Mouse (Mus musculus) kidney, adult 8-10 months (tissue): ENCODE results near the gene Sema7a.

Experiments
- DNase-seq, 2 experiments: peaks; one replicate each; pipeline ENCODE4 v3.0.0; 2022

The Sema7a gene

DNA sequence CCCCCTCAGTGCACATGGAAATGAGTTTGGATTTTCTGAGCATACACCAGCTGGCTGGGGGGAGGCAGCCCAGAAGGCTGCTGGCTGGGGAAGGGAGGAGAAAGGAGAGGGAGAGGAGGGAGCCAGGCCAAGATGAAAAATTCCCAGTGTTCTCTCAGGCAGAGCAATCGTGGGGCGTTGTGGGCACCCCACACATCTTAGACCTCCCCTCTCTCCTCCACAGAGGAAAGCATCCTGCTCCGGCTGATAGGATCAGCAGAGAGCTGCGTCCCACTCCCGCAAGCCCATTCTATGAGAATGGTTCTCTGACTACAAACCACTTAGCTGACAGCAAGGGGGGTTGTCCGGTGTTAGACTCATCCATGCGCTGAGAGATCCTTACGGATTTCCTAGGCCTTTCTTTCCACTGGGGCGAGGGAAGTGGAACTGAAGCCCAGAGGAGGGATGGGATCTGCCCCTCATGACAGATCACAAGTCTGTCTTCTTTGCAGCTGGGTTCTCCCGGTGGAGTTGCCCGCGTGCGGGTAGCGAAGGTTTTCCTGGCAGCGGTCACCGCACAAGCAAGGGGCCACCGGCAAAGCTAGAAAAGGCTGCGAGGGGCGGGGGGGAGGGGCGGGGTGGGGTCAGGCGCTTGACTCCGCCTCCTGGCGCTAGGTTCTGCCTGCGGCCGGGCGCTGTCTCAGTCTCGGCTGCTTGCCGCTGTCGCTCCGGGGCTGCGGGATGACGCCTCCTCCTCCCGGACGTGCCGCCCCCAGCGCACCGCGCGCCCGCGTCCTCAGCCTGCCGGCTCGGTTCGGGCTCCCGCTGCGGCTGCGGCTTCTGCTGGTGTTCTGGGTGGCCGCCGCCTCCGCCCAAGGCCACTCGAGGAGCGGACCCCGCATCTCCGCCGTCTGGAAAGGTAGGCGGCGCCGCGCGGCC is at the start of gene Sema7a:
Gene Sema7a, plus strand, starts transcription at position 682 of the 918 bp plus-strand sequence.
- DNase-seq, result peak; percentile 38 to 55

DNA sequence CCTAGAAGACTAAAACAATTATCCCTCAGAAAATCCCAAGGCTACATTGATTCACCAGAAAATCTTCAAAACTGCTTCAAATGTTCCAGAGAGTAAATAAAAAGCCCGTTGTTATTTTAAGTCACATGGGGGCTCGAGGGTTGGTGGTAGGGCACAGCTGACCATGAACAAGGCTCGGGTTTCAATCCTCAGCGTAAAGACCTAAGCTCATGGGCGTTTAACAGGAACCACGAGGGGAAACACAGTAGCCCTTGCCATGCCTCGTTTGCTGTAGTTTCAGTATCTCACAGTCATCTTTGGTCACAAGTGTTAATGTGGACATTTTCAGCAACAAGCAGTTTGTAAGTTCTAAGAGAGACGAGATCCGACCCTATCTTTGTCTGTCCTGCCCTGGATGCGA is 39.4 kb upstream of the Sema7a start:
- no peak for DNase-seq

DNA sequence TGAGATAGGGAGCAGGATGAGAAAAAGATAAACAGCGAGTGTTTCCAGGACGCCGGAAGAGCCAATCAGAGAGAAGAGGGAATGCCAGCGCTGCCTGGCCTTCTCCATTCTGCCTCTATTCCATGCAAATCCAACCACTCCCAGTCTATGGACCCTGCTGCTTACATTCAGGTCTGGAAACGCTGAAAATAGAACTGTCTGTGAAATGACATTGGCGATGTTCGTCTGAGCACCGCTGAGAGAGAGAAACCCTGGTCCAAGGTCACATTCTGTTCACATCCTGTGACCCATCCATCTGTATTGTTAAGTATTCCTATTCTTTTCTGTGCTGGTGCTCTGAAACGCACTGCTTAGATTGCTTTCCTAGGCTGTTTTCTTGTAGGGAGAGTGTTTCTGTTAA is 38.7 kb upstream of the Sema7a start:
- no peak for DNase-seq

DNA sequence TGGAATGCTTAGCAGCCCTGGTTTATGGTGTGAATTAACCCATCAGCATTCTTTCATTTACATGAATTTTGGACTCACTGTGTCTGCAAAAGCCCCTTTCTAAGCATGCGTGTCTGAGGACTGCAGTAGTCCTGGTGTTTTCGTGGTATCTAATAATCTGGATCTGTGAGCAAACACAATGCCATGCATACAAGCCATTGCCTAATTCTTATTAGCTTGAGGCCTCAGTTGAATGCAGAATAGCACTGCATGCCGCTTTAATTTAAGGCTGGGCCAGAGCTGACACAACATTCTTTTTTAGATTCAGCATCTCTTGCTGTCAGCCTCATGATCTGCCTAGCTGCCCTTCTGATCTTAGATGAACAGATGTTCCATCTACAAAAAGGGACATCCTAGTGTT is 38.3 kb upstream of the Sema7a start:
- no peak for DNase-seq

DNA sequence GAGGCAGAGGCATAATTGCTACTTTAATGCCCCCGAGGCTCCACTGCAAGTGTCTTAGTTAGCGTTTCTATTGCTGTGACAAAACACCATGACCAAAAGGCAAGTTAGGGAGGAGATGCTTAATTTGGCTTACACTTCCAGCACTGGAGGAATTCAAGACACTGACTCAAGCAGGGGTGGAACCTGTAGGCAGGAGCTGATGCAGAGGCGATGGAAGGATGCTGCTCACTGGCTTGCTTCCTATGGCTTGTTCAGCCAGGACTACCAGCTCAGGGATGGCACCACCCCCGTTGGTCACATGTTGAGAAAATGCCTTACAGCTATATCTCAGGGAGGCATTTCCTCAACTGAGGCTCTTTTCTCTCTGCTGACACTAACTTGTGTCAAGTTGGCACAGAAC is 37.8 kb upstream of the Sema7a start:
- DNase-seq, result no peak

DNA sequence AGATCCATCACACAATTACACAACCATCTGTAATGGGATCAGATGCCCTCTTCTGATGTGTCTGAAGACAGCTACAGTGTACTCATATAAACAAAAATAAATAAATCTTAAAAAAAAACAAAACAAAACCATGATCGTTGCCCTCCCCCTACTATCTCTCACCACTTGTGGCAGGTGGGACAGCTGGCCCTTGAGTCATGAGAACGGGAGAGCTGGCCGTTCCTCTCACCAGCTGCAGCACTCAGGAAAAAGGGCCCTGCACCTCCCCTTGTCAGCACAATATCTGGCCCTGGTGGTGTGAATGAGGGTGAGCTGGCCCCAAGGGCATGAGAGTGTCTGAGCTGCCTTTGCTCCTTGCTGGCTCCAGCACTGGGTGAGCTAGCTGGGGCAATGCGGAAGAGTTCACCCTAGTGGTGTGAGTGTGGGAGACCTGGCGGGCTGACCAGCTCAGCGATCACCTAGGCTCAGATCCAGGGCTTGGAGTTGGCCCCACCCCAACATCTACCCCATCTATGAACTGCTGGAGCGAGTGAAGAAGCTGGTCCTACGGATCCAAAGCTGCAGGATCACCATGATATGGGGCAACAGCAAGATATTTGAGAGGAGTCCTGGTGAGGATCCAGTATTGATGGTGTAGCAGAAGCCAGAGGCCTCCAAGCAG is 36.2 kb upstream of the Sema7a start:
- DNase-seq, result no peak

DNA sequence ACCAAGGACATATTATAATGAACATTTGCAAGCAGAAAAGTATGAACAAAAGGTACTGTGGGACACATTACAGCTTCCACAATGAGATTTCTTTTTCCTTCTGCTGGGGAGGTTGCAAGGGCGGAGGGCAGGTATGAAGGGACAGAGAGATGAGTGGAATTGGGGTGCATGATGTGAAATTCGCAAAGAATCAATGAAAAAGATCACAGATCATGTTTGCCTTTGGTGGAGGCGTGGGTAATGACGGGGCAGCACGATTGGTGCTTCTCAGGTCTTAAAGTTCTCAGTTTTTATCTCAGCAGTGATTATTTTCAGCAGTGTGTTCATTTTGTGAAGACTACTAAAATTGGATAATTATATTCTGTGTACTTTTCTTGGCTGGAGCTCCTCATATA is 35.7 kb upstream of the Sema7a start:
- no peak for DNase-seq

DNA sequence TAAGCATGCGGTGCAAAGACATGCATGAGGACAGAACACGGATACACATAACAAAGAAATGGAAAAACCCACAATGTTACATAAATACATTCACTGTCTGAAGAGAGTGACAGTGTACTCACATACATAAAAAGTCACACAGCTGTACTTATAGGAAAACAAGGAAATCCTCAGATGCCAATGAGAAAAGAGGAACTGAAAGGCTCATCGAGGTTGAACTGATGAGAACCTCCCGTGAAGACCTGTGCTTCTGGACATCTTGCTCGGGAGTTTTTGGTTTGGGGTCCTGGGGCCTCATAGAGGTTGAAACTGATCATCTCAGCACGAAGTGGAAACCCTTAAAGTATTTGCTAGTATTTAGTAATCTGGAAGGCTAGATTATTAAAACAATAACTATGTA is 32.7 kb upstream of the Sema7a start:
- DNase-seq, result no peak

DNA sequence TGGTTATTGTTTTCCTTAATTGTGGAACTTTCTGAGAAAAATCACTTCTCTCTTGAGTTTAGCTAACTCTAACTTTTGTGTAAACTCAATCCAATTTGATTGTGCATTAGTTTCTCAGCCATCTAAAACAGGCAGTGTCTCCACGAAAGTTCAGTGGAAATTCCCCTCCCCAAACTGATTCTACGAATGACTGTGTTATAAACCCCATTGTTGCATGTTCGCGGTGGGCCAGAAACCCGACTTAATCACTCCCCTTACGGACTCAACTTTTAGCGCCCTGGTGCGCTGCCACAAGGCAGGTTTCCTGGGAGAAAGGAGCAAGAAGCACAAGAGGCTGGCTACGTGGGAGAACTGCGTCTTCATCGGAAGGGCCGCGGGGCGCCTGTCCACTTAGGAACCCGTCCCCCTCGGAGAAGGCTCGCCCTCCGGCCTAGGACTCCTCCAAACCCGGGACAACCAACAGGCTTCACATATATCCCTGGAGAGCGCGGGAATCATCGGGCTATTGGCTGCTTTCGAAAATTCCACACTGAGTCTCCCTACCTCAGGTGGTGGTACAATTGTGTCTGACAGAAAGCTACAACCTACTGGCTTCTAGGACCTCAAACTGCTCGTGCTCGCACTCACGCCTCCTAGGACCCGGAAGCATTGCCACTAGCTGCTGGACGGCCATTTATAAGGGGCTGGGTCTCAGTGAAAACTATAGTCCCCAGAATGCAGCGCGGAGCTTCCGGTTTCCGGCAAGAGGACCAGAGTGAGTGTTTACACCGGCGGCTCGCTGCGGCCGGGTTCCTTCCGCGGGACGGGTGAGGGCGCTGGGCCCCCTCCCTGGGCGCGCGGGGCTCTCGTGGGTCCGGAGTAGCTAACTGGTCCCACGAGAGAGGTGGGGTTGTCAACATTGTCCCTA is 29.4 kb upstream of the Sema7a start, which contains the start of gene Ubl7:
Gene Ubl7, plus strand, starts transcription at position 726 of the 907 bp plus-strand sequence.
- DNase-seq, result peak; percentile 93 to 94

DNA sequence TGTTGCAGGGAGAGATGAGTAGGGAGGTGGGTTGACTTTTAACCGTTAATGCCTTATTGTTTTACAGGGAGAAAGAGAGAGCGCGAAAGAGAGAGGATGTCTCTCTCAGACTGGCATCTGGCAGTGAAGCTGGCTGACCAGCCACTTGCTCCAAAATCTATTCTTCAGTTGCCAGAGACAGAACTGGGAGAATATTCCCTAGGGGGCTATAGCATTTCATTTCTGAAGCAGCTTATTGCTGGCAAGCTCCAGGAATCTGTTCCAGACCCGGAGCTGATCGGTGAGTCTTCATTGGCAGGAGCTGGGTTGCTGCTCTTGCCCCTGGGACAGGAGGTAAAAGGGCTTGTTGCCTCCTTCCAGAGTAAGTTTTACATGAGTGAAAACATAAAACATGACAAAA is 27.3 kb upstream of the Sema7a start:
- no peak for DNase-seq

DNA sequence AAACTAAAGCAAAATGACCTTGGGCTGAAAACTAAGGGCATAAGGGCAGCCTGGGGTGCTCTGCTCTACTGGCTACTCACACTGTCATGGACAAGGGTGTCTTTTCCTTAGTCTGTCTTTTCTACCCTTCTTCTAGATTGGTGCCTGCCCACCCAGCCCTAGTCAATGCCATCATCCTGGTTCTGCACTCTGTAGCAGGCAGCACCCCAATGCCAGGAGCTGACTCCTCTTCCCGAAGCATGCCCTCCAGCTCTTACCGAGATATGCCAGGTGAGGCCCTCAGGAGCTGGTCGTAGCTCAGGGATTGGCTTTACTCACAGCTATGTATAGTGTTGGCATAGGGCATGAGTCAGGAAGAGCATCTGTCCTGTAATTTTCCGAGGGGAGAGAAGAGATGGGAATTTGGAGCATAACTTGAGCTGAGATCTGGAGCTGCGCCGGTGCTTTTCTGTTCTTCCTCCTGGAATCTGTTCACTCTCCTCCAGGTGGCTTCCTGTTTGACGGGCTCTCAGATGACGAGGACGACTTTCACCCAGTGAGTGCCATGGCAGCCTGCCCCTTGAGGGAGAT is 18.3 kb upstream of the Sema7a start:
- no peak for DNase-seq

DNA sequence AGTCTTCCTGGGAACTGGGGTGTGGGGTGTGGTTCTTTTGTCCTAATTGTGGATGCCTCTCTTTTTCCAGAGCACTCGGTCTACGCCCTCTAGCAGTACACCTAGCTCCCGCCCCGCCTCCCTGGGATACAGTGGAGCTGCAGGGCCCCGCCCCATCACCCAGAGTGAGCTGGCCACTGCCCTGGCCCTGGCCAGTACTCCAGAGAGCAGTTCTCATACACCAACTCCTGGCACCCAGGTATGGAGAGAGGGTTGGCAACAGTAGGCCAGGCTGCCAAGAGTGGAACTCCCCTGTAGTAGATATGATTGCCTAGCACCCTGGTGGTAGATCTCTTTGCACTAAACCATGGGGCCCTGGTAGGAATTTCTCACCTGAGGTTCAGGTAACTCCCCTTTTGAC is 17.5 kb upstream of the Sema7a start:
- no peak for DNase-seq

DNA sequence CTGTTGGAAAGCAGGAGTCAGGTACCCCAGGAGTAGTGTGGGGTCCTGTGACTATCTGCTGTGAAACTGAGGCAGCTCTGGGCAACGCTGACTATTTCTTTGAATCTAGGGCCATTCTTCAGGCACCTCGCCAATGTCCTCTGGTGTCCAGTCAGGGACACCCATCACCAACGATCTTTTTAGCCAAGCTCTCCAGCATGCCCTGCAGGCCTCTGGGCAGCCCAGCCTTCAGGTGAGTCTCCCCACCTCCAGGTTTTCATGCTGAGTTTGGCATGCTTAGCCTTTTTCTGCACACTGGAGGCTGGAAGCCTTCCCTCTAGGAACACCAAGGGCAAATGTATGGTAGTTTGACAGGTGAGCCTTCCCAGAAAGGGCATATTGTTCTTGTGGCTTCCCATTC is 16.9 kb upstream of the Sema7a start:
- no peak for DNase-seq

DNA sequence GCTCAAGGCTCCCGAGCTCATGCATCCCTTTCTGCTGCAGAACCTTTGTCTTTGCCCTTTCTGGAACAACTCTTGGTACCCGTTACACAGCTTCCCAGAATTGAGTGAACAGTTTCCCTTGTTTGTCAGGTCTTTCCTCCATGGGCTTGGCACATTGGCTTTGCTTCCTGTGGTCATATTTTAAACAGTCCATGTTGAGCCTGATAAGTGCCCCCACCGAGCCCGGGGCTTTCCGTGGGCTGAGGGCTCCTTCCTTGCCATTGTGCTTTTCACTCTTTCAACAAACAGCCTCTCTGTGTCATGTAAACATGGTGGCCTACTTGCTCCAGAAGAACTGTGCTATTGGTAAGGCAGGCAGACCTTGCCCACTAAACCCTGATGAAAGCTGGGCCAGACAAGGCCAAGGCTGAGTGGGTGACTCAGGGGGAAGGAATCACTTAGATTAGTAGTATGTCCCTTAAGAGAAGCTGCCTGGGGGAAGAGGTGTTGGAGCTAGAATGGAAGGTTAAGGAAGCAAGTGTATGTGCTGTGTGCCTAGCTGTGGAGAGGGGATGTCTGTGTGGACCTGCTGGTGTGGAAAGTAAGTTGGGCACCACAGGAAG is 8.6 kb upstream of the Sema7a start:
- no peak for DNase-seq

DNA sequence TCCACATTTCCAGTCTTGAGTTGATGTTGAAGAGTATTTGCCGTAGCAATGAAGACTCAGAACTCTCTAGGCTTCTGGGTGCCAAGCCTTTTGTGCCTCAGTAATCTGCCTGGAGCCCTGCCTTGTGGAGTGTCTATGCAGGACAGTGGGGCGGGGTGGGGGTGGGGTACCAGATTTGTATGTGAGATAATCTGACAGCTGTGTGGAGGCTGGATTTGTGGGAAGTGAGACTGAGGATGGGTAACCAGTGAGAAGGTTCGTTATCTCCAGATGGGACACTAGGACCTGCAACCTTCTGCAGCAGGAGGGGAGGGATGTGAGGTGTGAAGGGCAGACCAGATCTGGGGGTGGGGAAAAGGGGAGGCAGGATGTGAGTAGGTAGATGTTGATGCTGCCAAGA is 7.7 kb upstream of the Sema7a start:
- no peak for DNase-seq

DNA sequence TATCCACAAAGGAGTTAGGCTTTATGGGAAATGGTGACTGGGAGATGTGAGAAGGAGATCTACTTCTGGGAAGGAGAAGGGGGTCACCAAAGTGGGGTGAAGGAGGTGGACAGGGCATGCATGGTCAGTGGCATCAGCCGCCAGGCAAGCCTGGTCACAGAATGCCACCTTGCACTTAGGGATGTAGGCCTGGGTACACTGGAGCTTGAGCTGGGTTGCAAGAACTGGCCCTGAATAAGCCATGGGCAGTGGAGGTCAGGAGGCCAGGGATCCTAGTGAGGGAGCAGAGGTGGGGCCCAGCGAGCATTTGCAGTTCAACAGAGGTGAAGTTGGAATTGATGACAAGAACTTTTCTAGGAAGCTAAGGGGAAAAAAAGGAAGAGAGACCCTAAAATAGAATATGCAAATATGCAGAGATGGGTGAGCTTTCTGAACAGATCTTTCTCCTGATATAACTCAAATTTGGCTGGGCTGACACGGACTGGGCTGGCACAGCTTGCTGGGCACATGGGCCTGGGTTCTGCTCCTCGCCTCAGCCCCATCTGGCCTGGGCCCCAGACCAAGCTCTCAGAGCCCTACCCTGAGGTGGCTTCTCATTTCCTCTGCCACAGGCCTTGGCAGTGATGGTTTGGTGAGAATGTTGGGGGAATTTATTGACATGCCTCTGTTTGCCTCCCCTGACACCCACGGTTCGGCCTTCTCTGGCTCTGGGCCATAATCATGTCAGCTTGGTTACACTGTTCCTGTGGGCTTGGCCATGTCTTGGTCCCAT is 6.9 kb upstream of the Sema7a start:
- DNase-seq, result no peak

DNA sequence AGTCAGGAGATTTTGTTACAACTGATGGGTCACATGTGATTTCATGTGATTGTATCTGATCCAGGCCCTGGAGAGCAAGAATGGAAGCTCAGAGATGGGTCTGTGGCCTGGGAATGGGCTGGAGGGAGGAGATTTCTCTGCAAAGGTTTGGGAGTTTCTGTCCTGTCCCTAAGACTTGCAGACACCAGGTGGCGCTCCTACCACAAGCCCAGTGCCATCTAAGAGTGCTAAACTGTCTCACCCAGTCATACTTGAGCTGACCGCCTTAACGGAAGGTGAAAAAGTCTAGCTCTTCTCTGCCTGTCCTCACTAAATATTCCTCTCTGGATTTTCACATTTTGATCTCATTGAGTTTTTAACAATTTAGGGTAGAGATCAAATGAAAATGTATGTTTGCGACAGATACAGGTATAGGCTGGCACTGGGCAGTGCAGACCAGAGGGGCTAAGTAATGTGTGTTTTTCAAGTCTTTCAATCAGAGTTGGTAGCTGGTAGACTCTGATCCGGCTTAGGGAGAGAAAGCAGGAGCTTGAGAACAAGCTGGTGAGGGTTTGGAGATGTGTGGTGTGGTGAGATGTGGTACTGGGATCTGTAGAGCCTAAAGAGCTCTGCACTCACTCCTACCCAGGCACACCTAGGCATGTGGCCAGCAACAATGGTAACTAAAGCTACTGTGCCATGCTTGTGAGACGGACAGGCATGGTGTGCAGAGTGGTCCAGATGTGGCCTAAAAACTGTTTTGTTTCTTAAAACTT is 4.1 kb upstream of the Sema7a start:
- peak; percentile 72 to 88 for DNase-seq

DNA sequence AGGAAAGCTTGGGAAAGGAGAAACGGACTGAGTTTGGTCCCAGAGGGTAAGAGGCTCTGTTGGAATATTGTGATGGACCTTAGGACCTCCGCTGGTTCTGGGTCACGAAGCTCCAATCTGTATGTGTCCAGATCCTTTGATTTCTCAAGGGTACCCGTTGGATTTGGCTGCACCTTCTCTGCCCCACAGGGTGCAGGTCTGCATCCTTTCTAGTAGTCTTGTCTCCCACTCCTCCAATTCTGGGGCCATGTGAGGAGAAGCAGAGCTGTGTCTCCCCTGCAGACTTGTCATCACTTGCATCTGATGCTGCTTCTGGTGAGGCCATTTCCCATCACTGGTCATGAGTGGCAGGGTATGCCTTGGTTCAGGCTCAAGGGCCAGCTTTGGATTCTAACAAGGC is 2.7 kb upstream of the Sema7a start:
- no peak for DNase-seq

DNA sequence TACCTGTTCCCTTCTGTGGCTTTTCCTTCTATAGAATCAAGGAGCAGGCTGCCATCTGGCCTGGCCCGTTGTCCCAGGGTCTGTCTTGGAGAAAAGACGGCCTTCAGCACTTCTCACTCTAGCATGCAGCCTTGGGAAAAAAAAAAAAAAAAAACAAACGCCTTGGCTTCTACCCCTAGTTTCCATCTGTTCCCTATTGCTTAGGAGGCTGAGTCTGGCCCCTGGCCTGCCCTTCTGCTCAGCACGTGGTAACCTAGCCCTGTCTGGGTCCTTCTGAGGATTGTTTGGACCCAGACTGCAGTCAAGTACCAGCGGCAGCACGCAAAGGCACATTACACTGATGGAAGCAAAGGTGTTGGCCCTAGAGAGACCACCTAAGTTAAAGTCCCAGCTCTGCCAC is 2.3 kb upstream of the Sema7a start:
- no peak for DNase-seq

DNA sequence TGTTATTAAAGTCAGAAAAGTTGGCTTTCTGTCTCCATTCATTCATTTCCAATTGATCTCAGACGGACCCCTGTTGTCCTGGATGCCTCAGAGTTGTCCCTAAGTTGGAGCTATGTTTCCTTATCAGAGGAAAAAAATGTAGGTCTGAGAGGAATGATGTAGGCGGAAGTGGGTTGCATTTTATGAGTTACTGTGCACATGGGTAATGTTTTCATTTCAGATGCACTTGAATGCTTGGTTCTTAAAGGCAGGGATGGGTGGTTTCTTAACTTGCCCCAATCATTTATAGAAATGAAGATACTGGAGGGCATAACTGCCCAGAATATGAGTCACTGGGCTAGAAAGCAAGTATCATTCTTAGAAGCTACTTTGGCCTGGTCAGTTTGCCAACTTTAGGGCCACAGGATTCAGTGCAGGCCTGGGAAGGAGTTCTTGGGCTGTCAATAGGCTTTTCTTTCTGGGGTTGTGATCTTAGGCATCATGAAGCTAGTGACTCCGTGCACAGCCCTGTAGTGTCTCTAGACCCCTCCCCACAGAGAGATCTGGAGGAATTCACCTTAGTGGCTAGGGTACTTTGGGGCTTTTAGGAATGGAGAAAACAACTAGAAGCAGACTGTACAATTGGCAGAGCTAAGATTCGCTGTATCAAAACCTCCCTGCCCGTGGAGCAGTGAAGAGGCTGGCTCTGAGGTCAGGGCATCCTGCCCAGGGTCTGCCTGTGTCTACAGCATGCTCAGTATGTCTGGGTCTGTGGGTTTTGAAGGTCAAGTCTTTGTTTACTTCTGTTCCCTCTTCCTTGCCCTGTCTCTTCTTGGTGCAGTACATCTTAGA is 1.5 kb upstream of the Sema7a start:
- DNase-seq, result no peak
